Mouse (Mus musculus) small intestine, adult 2 months (tissue): ENCODE results near the gene Gm20388.

Source experiments
- CTCF ChIP-seq: fragments of 200-500 bp; IDR thresholded peaks from 2 replicates; pipeline ENCODE4 v1.5.1; 2012; ENCODE audit warnings: low read depth, mild to moderate bottlenecking, control low read depth, inconsistent platforms, low read length, moderate library complexity, mixed read lengths; ENCODE audit not compliant: insufficient replicate concordance, insufficient read length; ENCODE audit errors: extremely low read depth
- POLR2A ChIP-seq: fragments of 200-500 bp; IDR thresholded peaks from 2 replicates; pipeline ENCODE4 v1.6.1; 2012; ENCODE audit warnings: low read depth, mild to moderate bottlenecking, control low read depth, inconsistent platforms, low read length, moderate library complexity

DNA sequence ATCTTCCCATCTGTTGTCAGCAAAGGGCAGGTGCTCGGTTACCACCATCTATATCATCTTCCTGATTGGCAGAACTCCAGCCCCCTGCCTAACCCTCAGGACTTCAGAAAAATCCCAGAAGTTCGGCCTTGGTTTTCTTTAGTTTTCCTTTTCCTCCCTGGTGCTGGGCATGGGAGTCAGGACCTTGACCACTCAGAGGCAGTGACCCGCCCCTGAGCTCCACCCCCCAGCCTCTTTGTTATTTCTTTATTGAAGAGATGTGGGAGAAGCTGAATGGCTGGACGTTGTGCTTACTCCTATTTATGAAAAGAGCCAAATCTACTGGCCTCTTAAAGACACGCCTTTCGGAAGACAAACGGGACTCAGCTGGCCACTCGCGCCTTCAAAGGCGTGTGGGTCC, 202.7 kb downstream of the Gm20388 start:
- TF ChIP-seq CTCF = no peak
- no peak for TF ChIP-seq POLR2A
